Mouse (Mus musculus) adipocyte (in vitro differentiated cells): ENCODE measurements around the gene Daam1.
"Not testable (repeated sequence)": the region's sequence is repeated elsewhere in the genome, so short reads cannot be mapped to it uniquely, and the experiment has no call there.

Source experiments
- DNase-seq: peaks from one replicate; pipeline ENCODE4 v3.0.0-alpha.2; 2016; ENCODE audit warnings: low spot score

The Daam1 gene

GRCm38 (mm10) chr12:71835966-71836668, 5.2 kb downstream of the Daam1 start:
- DNase-seq, result peak; percentile 51

- DNase-seq, result peak; percentile 93
These were observed 5.9 kb downstream of the Daam1 start for GRCm38 (mm10) chr12:71836776-71837175.

DNA sequence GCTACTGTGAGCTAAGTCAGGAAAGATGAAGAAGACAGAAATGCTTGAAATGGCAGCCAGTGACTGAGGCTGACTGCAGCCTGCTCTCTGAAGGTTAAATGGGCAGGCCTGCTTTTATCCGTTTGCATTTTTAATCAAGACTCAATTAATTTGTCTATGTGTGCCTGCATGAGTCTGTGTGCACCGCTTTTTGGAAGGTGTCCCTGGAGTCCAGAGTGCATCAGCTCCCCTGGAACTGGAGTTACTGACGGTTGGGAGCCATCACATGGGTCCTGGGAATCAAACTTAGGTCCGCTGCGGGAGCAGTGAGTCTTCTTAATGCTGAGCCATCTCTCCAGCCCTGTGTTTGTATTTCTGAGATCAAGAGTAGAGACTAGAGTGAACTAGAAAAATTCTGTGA, 6.7 kb downstream of the Daam1 start:
- DNase-seq, result no peak

DNA sequence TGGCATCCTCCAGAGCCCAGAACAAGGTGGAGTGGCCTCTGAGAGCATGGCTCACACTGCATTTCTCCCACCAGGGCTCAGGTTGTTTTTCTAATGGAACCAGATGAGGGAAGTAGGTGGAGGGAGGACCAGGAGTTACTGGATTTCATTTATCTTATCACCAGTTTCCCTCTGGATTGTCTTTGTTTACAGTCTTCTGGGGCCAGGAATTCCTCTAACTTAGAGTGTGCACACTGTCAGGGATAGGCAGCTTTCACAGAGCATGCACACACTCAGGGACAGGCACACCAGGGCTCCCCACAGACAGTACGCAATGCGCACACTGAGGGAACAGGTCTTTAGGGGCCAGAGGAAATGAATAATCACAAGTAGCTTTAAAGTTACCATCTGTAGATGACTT, 7.4 kb downstream of the Daam1 start:
- no peak for DNase-seq

GRCm38 (mm10) chr12:71839653-71840052, 8.8 kb downstream of the Daam1 start:
- DNase-seq, result no peak

- peak; percentile 66 for DNase-seq
These were observed 9.7 kb downstream of the Daam1 start for GRCm38 (mm10) chr12:71840430-71841186.

DNA sequence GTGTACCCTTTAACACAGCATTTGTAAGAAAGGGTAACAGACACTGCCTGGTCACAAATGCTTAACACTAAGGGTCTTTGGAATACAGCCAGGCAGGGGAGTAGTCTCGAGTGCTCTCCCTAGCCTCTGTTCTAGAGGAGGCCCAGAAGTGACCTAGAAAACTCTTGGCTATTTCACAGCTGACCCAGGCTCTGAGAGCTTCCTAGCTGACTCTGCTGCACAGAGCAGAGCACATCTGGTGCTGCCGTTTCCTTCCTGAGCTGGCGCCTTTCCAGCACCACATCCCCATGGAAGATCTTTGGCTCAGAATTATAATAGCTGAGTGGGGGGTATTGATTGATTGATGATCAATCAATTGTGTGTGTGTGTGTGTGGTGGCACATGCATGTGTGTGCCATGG, 11.1 kb downstream of the Daam1 start:
- peak; percentile 55 for DNase-seq

- peak; percentile 50 for DNase-seq
These were observed 11.7 kb downstream of the Daam1 start for GRCm38 (mm10) chr12:71842588-71842987.

GRCm38 (mm10) chr12:71845486-71845885, 14.6 kb downstream of the Daam1 start:
- no peak for DNase-seq

DNA sequence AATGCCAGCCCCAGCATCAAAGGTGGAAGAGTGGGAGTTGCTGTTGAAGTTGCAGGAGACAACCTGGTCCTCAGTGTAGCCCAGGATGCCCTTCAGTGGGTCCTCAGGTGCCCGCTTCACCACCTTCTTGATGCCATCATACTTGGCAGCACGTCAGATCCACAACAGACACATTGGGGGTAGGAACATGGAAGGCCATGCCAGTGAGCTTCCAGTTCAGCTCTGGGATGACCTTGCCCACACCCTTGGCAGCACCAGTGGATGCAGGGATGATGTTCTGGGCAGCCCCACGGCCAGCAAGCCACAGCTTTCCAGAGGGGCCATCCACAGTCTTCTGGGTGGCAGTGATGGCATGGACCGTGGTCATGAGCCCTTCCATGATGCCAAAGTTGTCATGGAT, 15.5 kb downstream of the Daam1 start:
- DNase-seq, result not testable (repeated sequence)

DNA sequence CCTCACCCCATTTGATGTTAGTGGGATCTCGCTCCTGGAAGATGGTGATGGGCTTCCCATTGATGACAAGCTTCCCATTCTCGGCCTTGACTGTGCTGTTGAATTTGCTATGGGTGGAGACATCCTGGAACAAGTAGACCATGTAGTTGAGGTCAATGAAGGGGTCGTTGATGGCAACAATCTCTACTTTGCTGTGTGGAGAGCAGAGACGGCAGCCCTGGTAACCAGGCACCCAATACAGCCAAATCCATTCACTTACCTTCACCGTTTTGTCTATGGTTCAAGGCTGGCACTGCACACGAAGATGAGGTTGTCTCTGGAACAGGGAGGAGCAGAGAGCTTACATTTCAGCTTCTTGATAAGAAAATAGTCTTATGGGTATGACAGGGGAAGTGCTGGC, 16.1 kb downstream of the Daam1 start:
- DNase-seq, result not testable (repeated sequence)

- no peak for DNase-seq
These were observed 16.7 kb downstream of the Daam1 start for GRCm38 (mm10) chr12:71847617-71848016.

GRCm38 (mm10) chr12:71848037-71848776, 17.3 kb downstream of the Daam1 start:
- DNase-seq, result no peak

GRCm38 (mm10) chr12:71849051-71849450, 18.2 kb downstream of the Daam1 start:
- no peak for DNase-seq

- no peak for DNase-seq
These were observed 19.3 kb downstream of the Daam1 start for GRCm38 (mm10) chr12:71850135-71850534.

- no peak for DNase-seq
These were observed 21.8 kb downstream of the Daam1 start for GRCm38 (mm10) chr12:71852678-71853077.

GRCm38 (mm10) chr12:71853694-71854093, 22.8 kb downstream of the Daam1 start:
- DNase-seq, result no peak

DNA sequence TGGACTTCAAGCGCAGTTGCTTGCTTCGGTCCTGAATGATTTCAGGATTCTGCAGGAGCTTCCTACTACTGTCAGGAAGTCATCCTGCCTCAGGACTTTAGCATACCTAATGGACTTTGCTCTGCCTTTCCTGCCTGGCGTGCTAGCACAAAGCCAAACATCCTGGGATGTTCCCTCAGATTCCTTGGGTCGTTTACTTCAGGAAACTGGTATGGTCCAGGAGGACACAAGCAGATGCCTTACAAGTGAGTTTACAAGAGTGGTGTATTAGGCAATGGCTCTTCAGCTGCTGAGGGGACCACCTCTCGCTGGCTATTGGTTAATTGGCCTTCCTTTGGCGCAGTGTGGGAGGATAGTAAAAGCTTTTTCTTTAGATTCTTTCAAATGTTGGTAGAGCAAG, 23.3 kb downstream of the Daam1 start:
- no peak for DNase-seq

DNA sequence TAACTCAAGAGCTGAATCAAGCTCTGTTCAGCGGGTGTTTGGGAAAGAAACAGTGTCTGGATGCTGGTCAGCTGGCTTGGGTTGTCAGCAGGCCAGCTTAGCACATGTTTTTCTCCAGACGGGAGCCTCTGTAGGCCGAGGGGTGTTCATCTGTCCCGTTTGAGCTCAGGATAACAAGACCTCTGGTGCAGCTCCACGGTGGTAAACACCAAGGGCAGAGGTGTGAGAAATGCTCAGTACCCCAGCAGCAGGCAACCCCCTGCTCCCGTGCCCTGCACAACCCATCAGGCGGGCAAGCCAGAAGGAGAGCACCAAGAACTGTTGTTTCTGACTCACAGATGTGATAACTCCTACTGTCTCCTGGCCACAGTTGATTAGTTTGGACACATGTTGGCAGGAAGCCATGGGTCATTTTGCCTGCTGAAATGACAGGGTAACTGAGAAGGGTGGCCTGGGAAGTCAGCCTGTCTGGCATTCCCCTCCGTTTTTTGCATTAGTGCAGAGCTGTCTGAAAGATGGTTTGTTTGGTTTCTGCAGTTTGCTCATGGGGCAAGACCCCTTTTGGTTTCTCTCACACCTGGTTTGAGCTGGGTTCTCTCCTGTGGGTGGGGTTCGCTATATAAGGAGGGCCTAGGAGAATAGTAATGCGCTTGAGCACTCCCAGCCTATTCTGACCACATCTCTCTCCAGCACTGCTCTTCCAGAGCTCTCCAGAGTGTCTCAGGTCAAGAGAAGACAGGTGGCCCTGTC, 25.0 kb downstream of the Daam1 start:
- DNase-seq, result peak; percentile 79

GRCm38 (mm10) chr12:71856480-71856754, 25.5 kb downstream of the Daam1 start:
- DNase-seq, result no peak

- DNase-seq, result no peak
These were observed 28.2 kb downstream of the Daam1 start for GRCm38 (mm10) chr12:71859096-71859495.

DNA sequence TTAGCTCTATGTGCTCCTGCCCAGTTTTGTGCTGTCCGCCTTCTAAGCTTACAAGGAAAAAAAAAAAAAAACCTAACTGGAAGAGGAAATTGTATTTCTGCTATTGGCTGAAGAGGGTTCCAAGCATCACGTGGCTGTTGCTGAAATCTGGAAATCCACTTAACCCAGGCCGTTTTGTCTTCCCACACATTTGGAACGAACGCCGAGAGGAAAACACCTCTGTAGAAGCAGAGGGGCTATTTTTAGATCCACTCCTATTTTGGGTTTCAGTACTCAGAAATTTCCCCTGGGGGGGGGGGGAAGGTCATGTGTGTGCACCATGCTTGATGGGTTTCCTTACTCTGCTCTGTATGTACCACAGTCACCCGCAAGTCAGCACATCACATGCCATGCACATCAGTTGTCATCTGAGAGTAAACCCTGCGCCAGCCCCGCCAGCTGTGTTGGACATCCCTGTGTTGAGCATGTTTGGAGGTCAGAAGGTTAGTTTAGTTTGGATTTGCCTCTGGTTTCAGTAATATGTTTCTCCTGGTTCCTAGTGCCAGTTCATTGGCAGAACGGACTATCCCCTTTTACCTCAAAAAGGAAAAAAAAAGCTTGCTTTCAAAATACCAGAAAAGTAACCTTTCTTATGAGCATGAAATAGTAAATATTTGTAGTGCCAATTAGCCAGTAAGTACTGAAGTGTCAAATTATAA, 33.1 kb downstream of the Daam1 start:
- peak; percentile 91 for DNase-seq
